Mouse (Mus musculus): ENCODE measurements around the gene Arf1.
"Not testable (repeated sequence)": the region's sequence is repeated elsewhere in the genome, so short reads cannot be mapped to it uniquely, and the experiment has no call there.

The Arf1 gene

GRCm38 (mm10) chr11:59226787-59227603 lies 1.1 kb downstream of the Arf1 start:
- DNase-seq (ENCODE audit: low spot score): no peak

GRCm38 (mm10) chr11:59226251-59226650 lies 1.8 kb downstream of the Arf1 start:
- DNase-seq (ENCODE audit: low spot score): no peak

GRCm38 (mm10) chr11:59225167-59225566 lies 2.9 kb downstream of the Arf1 start:
- no peak for DNase-seq (ENCODE audit: low spot score)

GRCm38 (mm10) chr11:59224470-59224869 lies 3.6 kb downstream of the Arf1 start:
- DNase-seq (ENCODE audit: low spot score): no peak

GRCm38 (mm10) chr11:59224025-59224424 lies 4.0 kb downstream of the Arf1 start:
- DNase-seq (ENCODE audit: low spot score): no peak

- no peak for DNase-seq (ENCODE audit: low spot score)
Measured at GRCm38 (mm10) chr11:59222306-59222705, 5.8 kb downstream of the Arf1 start.

GRCm38 (mm10) chr11:59221604-59222003 lies 6.5 kb downstream of the Arf1 start:
- no peak for DNase-seq (ENCODE audit: low spot score)

- DNase-seq (ENCODE audit: low spot score): no peak
Measured at GRCm38 (mm10) chr11:59219064-59219463, 9.0 kb downstream of the Arf1 start.

- DNase-seq (ENCODE audit: low spot score): no peak
Measured at GRCm38 (mm10) chr11:59218389-59218998, 9.6 kb downstream of the Arf1 start.

GRCm38 (mm10) chr11:59216955-59217354 lies 11.1 kb downstream of the Arf1 start:
- DNase-seq (ENCODE audit: low spot score): no peak

- DNase-seq (ENCODE audit: low spot score): no peak
Measured at GRCm38 (mm10) chr11:59212892-59213494, 15.1 kb downstream of the Arf1 start.

- DNase-seq (ENCODE audit: low spot score): not testable (repeated sequence)
Measured at GRCm38 (mm10) chr11:59212320-59212719, 15.8 kb downstream of the Arf1 start.

- not testable (repeated sequence) for DNase-seq (ENCODE audit: low spot score)
Measured at GRCm38 (mm10) chr11:59211561-59211960, 16.5 kb downstream of the Arf1 start.

GRCm38 (mm10) chr11:59210020-59210419 lies 18.1 kb downstream of the Arf1 start:
- no peak for DNase-seq (ENCODE audit: low spot score)

- no peak for DNase-seq (ENCODE audit: low spot score)
Measured at GRCm38 (mm10) chr11:59209580-59209979, 18.5 kb downstream of the Arf1 start.

GRCm38 (mm10) chr11:59209003-59209441 lies 19.0 kb downstream of the Arf1 start:
- DNase-seq (ENCODE audit: low spot score): no peak

GRCm38 (mm10) chr11:59208153-59208831 lies 19.8 kb downstream of the Arf1 start, which contains the start of gene 2310033P09Rik:
2310033P09Rik (plus strand) TSS chr11:59208321.
- peak; percentile 69 for DNase-seq (ENCODE audit: low spot score)

- peak; percentile 76 for DNase-seq (ENCODE audit: low spot score)
Measured at GRCm38 (mm10) chr11:59202081-59202995, 25.7 kb downstream of the Arf1 start, which contains the start of gene Mrpl55. Mrpl55 (plus strand) TSS chr11:59202486.

GRCm38 (mm10) chr11:59201216-59202002 lies 26.7 kb downstream of the Arf1 start:
- DNase-seq (ENCODE audit: low spot score): no peak

GRCm38 (mm10) chr11:59196230-59196629 lies 31.8 kb downstream of the Arf1 start:
- DNase-seq (ENCODE audit: low spot score): no peak
